Mouse (Mus musculus): ENCODE data around the gene Elf2.

Gene Elf2

GRCm38 (mm10) chr3:51340552-51341267 is at the start of gene Elf2:
Gene Elf2 (minus strand): TSS chr3:51340663.
- DNase-seq: peak; percentile 81 to 82

GRCm38 (mm10) chr3:51388904-51389303 is 48.4 kb upstream of the Elf2 start:
- DNase-seq: no peak

GRCm38 (mm10) chr3:51387868-51388381 is 47.5 kb upstream of the Elf2 start:
- peak; percentile 56 to 79 for DNase-seq

GRCm38 (mm10) chr3:51387134-51387451 is 46.6 kb upstream of the Elf2 start:
- no peak for DNase-seq

GRCm38 (mm10) chr3:51386441-51387133 is 46.1 kb upstream of the Elf2 start:
- DNase-seq: no peak

- DNase-seq: no peak
Measured at GRCm38 (mm10) chr3:51383409-51383808, 42.9 kb upstream of the Elf2 start.

GRCm38 (mm10) chr3:51380660-51381014 is 40.2 kb upstream of the Elf2 start:
- DNase-seq: no peak

GRCm38 (mm10) chr3:51379786-51380659 is 39.6 kb upstream of the Elf2 start:
- DNase-seq: peak; percentile 31 to 64

- DNase-seq: no peak
Measured at GRCm38 (mm10) chr3:51378665-51378946, 38.1 kb upstream of the Elf2 start.

- peak; percentile 33 to 45 for DNase-seq
Measured at GRCm38 (mm10) chr3:51377878-51378664, 37.6 kb upstream of the Elf2 start.

- peak; percentile 39 to 78 for DNase-seq
Measured at GRCm38 (mm10) chr3:51375307-51376265, 35.1 kb upstream of the Elf2 start.

GRCm38 (mm10) chr3:51373544-51373943 is 33.1 kb upstream of the Elf2 start:
- DNase-seq: no peak

- no peak for DNase-seq
Measured at GRCm38 (mm10) chr3:51372883-51373282, 32.4 kb upstream of the Elf2 start.

- no peak for DNase-seq
Measured at GRCm38 (mm10) chr3:51371826-51372225, 31.4 kb upstream of the Elf2 start.

- no peak for DNase-seq
Measured at GRCm38 (mm10) chr3:51368011-51368410, 27.5 kb upstream of the Elf2 start.

GRCm38 (mm10) chr3:51366926-51367325 is 26.5 kb upstream of the Elf2 start:
- DNase-seq: no peak

- no peak for DNase-seq
Measured at GRCm38 (mm10) chr3:51365517-51365882, 25.0 kb upstream of the Elf2 start.

GRCm38 (mm10) chr3:51364703-51365516 is 24.4 kb upstream of the Elf2 start:
- DNase-seq: peak; percentile 57 to 72

- DNase-seq: no peak
Measured at GRCm38 (mm10) chr3:51361066-51361465, 20.6 kb upstream of the Elf2 start.

- DNase-seq: no peak
Measured at GRCm38 (mm10) chr3:51359558-51360307, 19.3 kb upstream of the Elf2 start.

All from kidney, adult 8-10 months (tissue).